Mouse (Mus musculus): ENCODE measurements at regions not wholly inside any gene's neighbourhood (a gene's known extent, or its start where the extent isn't known, plus 50 kb on each side); places are given as distances from the start of the nearest gene placed in this dataset.
A peak's percentile ranks its signal among the peaks of the same experiment; 100 is the strongest.

- 59% methylated on average over 3 of the region's 3 CpGs for WGBS
- no peaks in the 10 kb centered on the region for H3K9me3 ChIP-seq (ENCODE audit: low read length)
- H3K4me3 ChIP-seq (ENCODE audit: low read depth, low read length): no peak overlapping the region
- H3K36me3 ChIP-seq (ENCODE audit: insufficient read depth, low read length): no peaks in the 10 kb centered on the region
- no peak overlapping the region for H3K27ac ChIP-seq (ENCODE audit: low read depth, low read length)
- no peak for ATAC-seq (ENCODE audit: low FRiP score)
- H3K4me1 ChIP-seq (ENCODE audit: insufficient read depth, low read length): no peaks in the 10 kb centered on the region
- peak; percentile 36 for DNase-seq (ENCODE audit: low spot score)
- H3K9ac ChIP-seq (replicated peaks; ENCODE audit: low read length, poor library complexity, severe bottlenecking): no peak overlapping the region
- H3K27me3 ChIP-seq (ENCODE audit: insufficient read depth, low read length): no peaks in the 10 kb centered on the region
- H3K4me2 ChIP-seq (ENCODE audit: low read depth, low read length, poor library complexity, severe bottlenecking): no peak overlapping the region
- peak; percentile 51 for TF ChIP-seq CTCF (IDR thresholded peaks at IDR 0.05)
Observed at GRCm38 (mm10) chr15:20135893-20136570, 313.0 kb upstream of the Cdh12 start.

GRCm38 (mm10) chr15:20151910-20152309 lies 297.2 kb upstream of the Cdh12 start:
- Histone ChIP-seq H3K4me3 (ENCODE audit: low read depth, low read length) (no peak overlapping the region), H3K36me3 (ENCODE audit: insufficient read depth, low read length) (no peaks in the 10 kb centered on the region), H3K4me1 (ENCODE audit: insufficient read depth, low read length) (no peaks in the 10 kb centered on the region), H3K9ac (replicated peaks; ENCODE audit: low read length, poor library complexity, severe bottlenecking) (no peak overlapping the region), H3K4me2 (ENCODE audit: low read depth, low read length, poor library complexity, severe bottlenecking) (no peak overlapping the region), H3K9me3 (ENCODE audit: low read length) (no peaks in the 10 kb centered on the region), H3K27me3 (ENCODE audit: insufficient read depth, low read length) (no peaks in the 10 kb centered on the region), H3K27ac (ENCODE audit: low read depth, low read length) (no peak overlapping the region)
- ATAC-seq (ENCODE audit: low FRiP score) (no peak), DNase-seq (ENCODE audit: low spot score) (no peak)
- WGBS: 84% methylated on average over 3 of the region's 3 CpGs
- TF ChIP-seq CTCF (IDR thresholded peaks at IDR 0.05): no peak
